Comparison of ENCODE assay signal across 9 mouse cellular contexts in the genomic region with DNA sequence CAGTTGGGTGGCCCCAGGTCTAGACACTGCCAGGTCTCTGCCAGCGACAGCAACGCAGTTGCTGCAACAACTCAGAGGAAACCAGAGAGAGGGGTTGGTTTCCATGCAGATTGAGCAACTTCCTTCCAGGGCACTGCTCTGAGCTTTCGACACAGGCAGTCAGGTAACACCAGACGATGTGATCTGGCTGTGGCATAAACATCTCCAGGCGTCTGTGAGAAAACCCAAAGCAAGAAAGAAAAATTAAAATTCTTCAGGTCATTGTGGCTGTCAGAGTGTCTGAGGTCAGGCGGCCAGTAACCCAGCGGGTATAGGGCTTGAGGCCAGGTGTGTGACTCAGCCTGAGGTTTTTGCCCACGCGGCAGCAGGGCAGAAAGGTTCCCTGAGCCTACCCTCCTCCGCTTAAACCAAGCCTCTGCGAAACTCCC.
A peak's percentile ranks its signal among the peaks of the same experiment; 100 is the strongest.
DNase-seq lines count a peak whose midpoint lies in the region; ATAC-seq lines count a peak whose summit lies in the region.
"Had no signal": no experiment of that assay in that cellular context is flagged by ENCODE, and none has a peak within 500 bp of the region (broad histone marks: within the 10 kb centered on the region; RNA-seq: fewer than 3 reads in every experiment).

No protein-coding gene starts in this region.

- H3K27ac ChIP-seq in liver, embryonic 16.5 days (ENCODE audit: low read length): peak overlapping the region; percentile 34
- H3K27ac ChIP-seq in kidney, embryonic 15.5 days: no peak overlapping the region
- H3K27ac ChIP-seq in midbrain, embryonic 13.5 days: no peak overlapping the region
- H3K27ac ChIP-seq: embryonic facial prominence, embryonic 12.5 days had no signal

- H3K9ac ChIP-seq in liver, embryonic 16.5 days (ENCODE audit: low read depth, low read length): no peak overlapping the region
- H3K9ac ChIP-seq in kidney, embryonic 15.5 days: no peak overlapping the region
- no peak overlapping the region for H3K9ac ChIP-seq in midbrain, embryonic 13.5 days (replicated peaks)
- H3K9ac ChIP-seq: embryonic facial prominence, embryonic 12.5 days had no signal

- H3K27me3 ChIP-seq in liver, embryonic 16.5 days (ENCODE audit: control insufficient read depth, insufficient read depth, low read depth, low read length): no peaks in the 10 kb centered on the region
- H3K27me3 ChIP-seq in kidney, embryonic 15.5 days: no peaks in the 10 kb centered on the region
- H3K27me3 ChIP-seq in midbrain, embryonic 13.5 days: no peaks in the 10 kb centered on the region
- H3K27me3 ChIP-seq: embryonic facial prominence, embryonic 12.5 days had no signal

- no peaks in the 10 kb centered on the region; the same call in 1 of the 2 replicates for H3K4me1 ChIP-seq in liver, embryonic 16.5 days (ENCODE audit: control insufficient read depth, low read depth, low read length)
- H3K4me1 ChIP-seq in kidney, embryonic 15.5 days: peaks cover 3% of the 10 kb centered on the region
- no peaks in the 10 kb centered on the region; the same call in 1 of the 2 replicates for H3K4me1 ChIP-seq in midbrain, embryonic 13.5 days (replicated peaks)

- H3K4me3 ChIP-seq in liver, embryonic 16.5 days (ENCODE audit: low read depth, low read length): no peak overlapping the region
- H3K4me3 ChIP-seq in kidney, embryonic 15.5 days (replicated peaks): no peak overlapping the region
- no peak overlapping the region for H3K4me3 ChIP-seq in midbrain, embryonic 13.5 days (replicated peaks)
- H3K4me3 ChIP-seq: embryonic facial prominence, embryonic 12.5 days had no signal

- no peaks in the 10 kb centered on the region for H3K9me3 ChIP-seq in liver, embryonic 16.5 days (replicated peaks; ENCODE audit: control insufficient read depth, low read length)
- no peaks in the 10 kb centered on the region for H3K9me3 ChIP-seq in kidney, embryonic 15.5 days (replicated peaks)
- no peaks in the 10 kb centered on the region for H3K9me3 ChIP-seq in midbrain, embryonic 13.5 days
- H3K9me3 ChIP-seq: embryonic facial prominence, embryonic 12.5 days had no signal

- WGBS in liver, embryonic 16.5 days (ENCODE audit: insufficient replicate concordance): 18% methylated on average over 11 of the region's 11 CpGs
- WGBS in kidney, embryonic 15.5 days: 62% methylated on average over 11 of the region's 11 CpGs
- 76% methylated on average over 11 of the region's 11 CpGs for WGBS in midbrain, embryonic 13.5 days

- ATAC-seq in liver, embryonic 16.5 days (ENCODE audit: low read depth): peak; percentile 80
- no peak; the same call in 1 of the 2 replicates for ATAC-seq in kidney, embryonic 15.5 days (replicated peaks; ENCODE audit: low FRiP score)
- no peak for ATAC-seq in midbrain, embryonic 13.5 days

- H3K4me2 ChIP-seq in liver, embryonic 16.5 days (ENCODE audit: low read depth, low read length): no peak overlapping the region
- H3K4me2 ChIP-seq in kidney, embryonic 15.5 days: no peak overlapping the region
- H3K4me2 ChIP-seq in midbrain, embryonic 13.5 days (replicated peaks): no peak overlapping the region
- H3K4me2 ChIP-seq: embryonic facial prominence, embryonic 12.5 days had no signal

- DNase-seq in adrenal gland, adult 2 months: peak; percentile 54
- DNase-seq in adrenal gland, adult 18-20 months (ENCODE audit: low spot score in 2 of 2): no peak
- peak; percentile 70 for DNase-seq in cerebellum, adult 11 months
- peak; percentile 41 to 67 for DNase-seq in spleen, postnatal 4 days (ENCODE audit: low spot score in 2 of 2)
- no peak for DNase-seq in testis, postnatal 14 days (ENCODE audit: low spot score)

- H3K36me3 ChIP-seq in liver, embryonic 16.5 days (ENCODE audit: control insufficient read depth, insufficient read depth): no peaks in the 10 kb centered on the region
- no peaks in the 10 kb centered on the region for H3K36me3 ChIP-seq in kidney, embryonic 15.5 days
- no peaks in the 10 kb centered on the region for H3K36me3 ChIP-seq in midbrain, embryonic 13.5 days
- H3K36me3 ChIP-seq: embryonic facial prominence, embryonic 12.5 days had no signal

Comparison
In these comparisons a context has a peak if more than half of its experiments do, and no peak if none do; other contexts are left out.
1. DNase-seq: peak in adrenal gland, adult 2 months (single experiment), cerebellum, adult 11 months (single experiment) and spleen, postnatal 4 days (2 of 2); none in adrenal gland, adult 18-20 months (0 of 2) and testis, postnatal 14 days (single experiment).